Mouse (Mus musculus) thymus, adult 2 months (tissue): Measurements from ENCODE around the gene Abhd16a. TPM values are rescaled to one million over a fixed set of nuclear protein-coding genes. Genes with fewer than 3 reads are reported as not detected.

Source experiments
- DNase-seq: peaks from one replicate; pipeline ENCODE4 v3.0.0; 2021
- H3K27ac ChIP-seq: fragments of 200-500 bp; 2 replicates; pipeline ENCODE4 v1.5.1; 2012; ENCODE audit warnings: low read length, control low read depth; ENCODE audit not compliant: control insufficient read depth, insufficient read depth
- H3K27me3 ChIP-seq: fragments of 200-500 bp; 2 replicates; pipeline ENCODE4 v1.6.1; 2012; ENCODE audit warnings: mild to moderate bottlenecking, low read length, moderate library complexity, mixed read lengths; ENCODE audit not compliant: control insufficient read depth, insufficient read depth
- H3K36me3 ChIP-seq: fragments of 200-500 bp; 2 replicates; pipeline ENCODE4 v1.6.1; 2012; ENCODE audit warnings: mild to moderate bottlenecking, low read length, moderate library complexity; ENCODE audit not compliant: control insufficient read depth, insufficient read depth
- H3K4me1 ChIP-seq: fragments of 200-500 bp; replicated peaks from 2 replicates; pipeline ENCODE4 v1.6.1; 2012; ENCODE audit warnings: low read length; ENCODE audit not compliant: control insufficient read depth, insufficient read depth
- H3K4me3 ChIP-seq: fragments of 200-500 bp; 2 replicates; pipeline ENCODE4 v1.5.1; 2012; ENCODE audit warnings: mild to moderate bottlenecking, low read length, control low read depth, moderate library complexity; ENCODE audit not compliant: control insufficient read depth, insufficient read depth
- CTCF ChIP-seq: fragments of 200-500 bp; IDR thresholded peaks from 2 replicates; pipeline ENCODE4 v1.5.1; 2012; ENCODE audit warnings: mild to moderate bottlenecking, control low read depth, low read length, moderate library complexity, borderline replicate concordance; ENCODE audit not compliant: control insufficient read depth, poor library complexity, insufficient read depth; ENCODE audit errors: extremely low read depth
- POLR2A ChIP-seq: fragments of 200-500 bp; IDR thresholded peaks from 2 replicates; pipeline ENCODE4 v1.6.1; 2012; ENCODE audit warnings: mild to moderate bottlenecking, low read length, control low read depth, moderate library complexity; ENCODE audit not compliant: control insufficient read depth, poor library complexity, insufficient read depth; ENCODE audit errors: extremely low read depth
- WGBS: fragments of 180-500 bp; shearing (Covaris S2); methylation state at CpG from one replicate; pipeline ENCODE4 v1.1.7; 2018; 5-methylcytosine and 5-hydroxymethylcytosine counted together
- polyA plus RNA-seq: library from polyadenylated mRNA; depleted of rRNA; stranded (reverse); fragments of >200 nt; gene quantifications from 2 replicates; pipeline ENCODE4 v1.2.3, GENCODE M21; 2012

Gene Abhd16a
- polyA plus RNA-seq, 1 experiment = 191 TPM

DNA sequence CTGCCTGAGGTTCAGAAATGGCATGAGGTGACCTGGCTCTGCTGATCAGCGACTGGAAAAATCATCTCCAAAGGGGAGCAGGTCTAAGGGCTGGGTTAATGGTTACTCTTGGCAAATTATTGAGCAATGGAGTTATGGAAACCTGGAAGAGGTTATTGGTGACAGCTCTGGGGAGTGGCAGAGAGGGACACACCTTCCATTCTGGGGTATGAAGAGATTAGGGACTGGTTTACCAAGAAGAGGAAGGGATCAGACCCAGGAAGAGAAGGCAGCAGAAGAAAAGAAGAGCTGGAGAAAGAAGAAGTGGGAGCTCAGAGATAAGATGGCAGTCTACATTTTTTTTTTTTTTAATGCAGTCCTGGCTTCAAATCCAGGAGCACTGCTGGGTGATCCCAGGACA is 41.4 kb upstream of the Abhd16a start:
- 20% methylated on average over 1 of the region's 1 CpGs for WGBS

GRCm38 (mm10) chr17:35048149-35048931 is 40.7 kb upstream of the Abhd16a start:
- WGBS = 2% methylated on average over 11 of the region's 11 CpGs
- DNase-seq = peak; percentile 56

More for the DNA sequence above, 41.4 kb upstream of the Abhd16a start:
- no peak for DNase-seq
- peaks cover 40% of the 10 kb centered on the region for H3K4me1 ChIP-seq
- TF ChIP-seq CTCF (no peak), POLR2A (no peak)
- H3K36me3 ChIP-seq = peaks cover 3% of the 10 kb centered on the region
- H3K27ac ChIP-seq = peak overlapping the region; percentile 100
- H3K4me3 ChIP-seq = no peak overlapping the region
- no peaks in the 10 kb centered on the region for H3K27me3 ChIP-seq

DNA sequence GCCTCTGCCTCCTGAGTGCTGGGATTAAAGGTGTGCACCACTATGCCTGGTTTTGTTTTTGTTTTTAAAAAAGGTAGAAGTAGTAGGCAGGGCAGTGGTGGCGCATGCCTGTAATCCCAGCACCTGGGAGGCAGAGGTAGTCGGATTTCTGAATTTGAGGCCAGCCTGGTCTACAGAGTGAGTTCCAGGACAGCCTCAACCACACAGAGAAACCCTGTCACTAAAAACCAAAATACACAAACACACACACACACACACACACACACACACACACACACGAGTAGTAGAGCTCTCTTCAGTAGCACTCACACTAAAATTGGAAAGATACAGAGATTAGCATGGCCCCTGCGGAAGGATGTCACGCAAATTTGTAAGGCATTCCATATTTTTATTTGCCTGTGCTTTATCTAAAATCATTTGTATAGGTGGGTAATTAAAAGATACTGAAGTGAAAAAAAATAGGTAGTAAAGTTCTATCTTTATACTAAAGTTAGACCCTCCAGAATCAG is 40.1 kb upstream of the Abhd16a start:
- peak overlapping the region; percentile 86 for H3K27ac ChIP-seq
- no peak for TF ChIP-seq POLR2A
- TF ChIP-seq CTCF = no peak
- 33% methylated on average over 5 of the region's 5 CpGs for WGBS
- H3K27me3 ChIP-seq = no peaks in the 10 kb centered on the region
- DNase-seq = no peak
- H3K4me3 ChIP-seq = no peak overlapping the region
- H3K36me3 ChIP-seq = peaks cover 16% of the 10 kb centered on the region
- peaks cover 44% of the 10 kb centered on the region for H3K4me1 ChIP-seq

More at GRCm38 (mm10) chr17:35048149-35048931, 40.7 kb upstream of the Abhd16a start:
- peak overlapping the region; percentile 25 for H3K4me3 ChIP-seq
- H3K36me3 ChIP-seq = peaks cover 10% of the 10 kb centered on the region
- no peak for TF ChIP-seq POLR2A
- TF ChIP-seq CTCF = no peak
- no peaks in the 10 kb centered on the region for H3K27me3 ChIP-seq
- peaks cover 44% of the 10 kb centered on the region for H3K4me1 ChIP-seq
- peak overlapping the region; percentile 100 for H3K27ac ChIP-seq

DNA sequence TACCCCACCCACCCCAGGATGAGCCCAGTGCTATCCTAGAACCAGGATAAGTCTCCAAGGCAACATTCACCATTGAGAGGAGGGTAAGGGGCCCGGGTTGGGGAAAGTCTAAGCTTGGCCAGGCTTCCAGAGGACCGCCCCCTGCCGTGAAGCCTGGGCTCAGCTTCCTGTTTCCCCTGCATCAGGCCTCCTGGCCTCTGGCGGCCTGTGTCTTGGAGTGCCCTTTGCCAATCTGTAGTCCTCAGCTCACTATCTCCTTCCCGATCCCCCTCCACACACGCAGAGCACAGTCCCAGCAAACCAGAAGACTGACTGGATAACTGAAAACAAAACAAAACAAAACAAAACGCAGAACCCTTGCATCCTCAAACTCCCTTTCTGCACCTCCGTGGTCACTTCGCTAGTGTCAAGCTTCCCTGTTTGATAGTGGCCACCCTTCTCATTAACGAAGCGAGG is 39.5 kb upstream of the Abhd16a start, which contains the start of gene Clic1:
TSS of gene Clic1 (plus strand) at position 406 of the 456 bp plus-strand sequence.
- TF ChIP-seq POLR2A = peak; percentile 32; the same call in 1 of the 2 replicates
- 0 out of 2 replicates have a peak, but pooled peaks have one; percentile 43 for TF ChIP-seq CTCF
- H3K4me3 ChIP-seq = peak within 1 kb of the TSS; percentile 75
- H3K36me3 ChIP-seq = peaks cover 22% of the 10 kb centered on the region
- peak; percentile 66 for DNase-seq
- no peaks in the 10 kb centered on the region for H3K27me3 ChIP-seq
- peaks cover 44% of the 10 kb centered on the region for H3K4me1 ChIP-seq
- peak within 1 kb of the TSS; percentile 86 for H3K27ac ChIP-seq
- 1% methylated on average over 11 of the region's 11 CpGs for WGBS

DNA sequence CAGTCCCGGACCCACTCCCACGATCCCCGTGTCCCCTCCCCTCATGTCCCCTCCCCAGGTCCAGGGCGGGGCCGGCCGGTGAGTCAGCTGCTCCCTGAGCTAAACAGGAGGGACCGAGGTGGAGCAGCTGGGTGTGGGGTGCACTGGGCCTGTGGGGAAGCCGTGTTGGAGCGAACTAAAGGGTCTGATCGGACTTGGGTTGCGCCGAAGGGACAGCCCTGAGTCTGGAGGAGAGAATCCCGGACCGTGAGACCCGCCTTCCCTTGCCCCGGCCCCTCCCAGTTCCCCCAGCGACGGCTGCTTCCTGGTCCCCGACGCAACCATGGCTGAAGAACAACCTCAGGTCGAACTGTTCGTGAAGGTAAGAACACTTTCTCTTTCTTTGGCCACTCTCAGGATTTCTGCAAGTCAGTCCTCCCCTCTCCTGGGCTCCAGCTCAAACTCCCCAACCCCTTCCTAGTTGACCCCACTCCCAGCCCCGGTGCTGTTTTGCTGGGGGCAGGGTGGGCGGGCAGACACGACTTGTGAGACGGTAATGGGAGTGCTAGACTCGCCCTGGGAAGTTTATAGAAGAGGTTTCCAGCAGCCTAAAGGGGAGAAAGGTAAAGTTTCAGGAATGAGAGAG is 38.8 kb upstream of the Abhd16a start:
- Histone ChIP-seq H3K4me3 (peak overlapping the region; percentile 75), H3K27me3 (no peaks in the 10 kb centered on the region), H3K4me1 (peaks cover 42% of the 10 kb centered on the region), H3K27ac (peak overlapping the region; percentile 86), H3K36me3 (peaks cover 26% of the 10 kb centered on the region)
- TF ChIP-seq POLR2A (0 out of 2 replicates have a peak, but pooled peaks have one; percentile 27), CTCF (no peak)
- peak; percentile 84 for DNase-seq
- under 1% methylated on average over 27 of the region's 27 CpGs for WGBS
